Mouse (Mus musculus): ENCODE results near the gene Chit1. TPM values are rescaled to one million over a fixed set of nuclear protein-coding genes. Genes with fewer than 3 reads are reported as not detected.

Gene Chit1
- polyA plus RNA-seq, 1 experiment from 2014 or later: 0.58 TPM

- WGBS: 55% methylated on average over 3 of the region's 3 CpGs
- Histone ChIP-seq H3K27ac (peak overlapping the region; percentile 89), H3K4me3 (replicated peaks; ENCODE audit: low read depth, low read length) (no peak overlapping the region), H3K4me1 (replicated peaks; ENCODE audit: insufficient read depth, low read length) (peaks cover 38% of the 10 kb centered on the region), H3K9me3 (replicated peaks; ENCODE audit: low read length) (no peaks in the 10 kb centered on the region), H3K4me2 (ENCODE audit: low read length) (no peak overlapping the region), H3K27me3 (ENCODE audit: insufficient read depth, low read length) (no peaks in the 10 kb centered on the region), H3K36me3 (ENCODE audit: insufficient read depth, low read length) (no peaks in the 10 kb centered on the region), H3K9ac (ENCODE audit: low read depth, low read length) (no peak overlapping the region)
- DNase-seq (ENCODE audit: low spot score) (no peak), ATAC-seq (replicated peaks; ENCODE audit: low FRiP score, low read depth) (no peak)
- TF ChIP-seq CTCF (IDR thresholded peaks at IDR 0.05; ENCODE audit: low read depth): no peak
Observed at GRCm38 (mm10) chr1:134091851-134092250, 19.2 kb upstream of the Chit1 start.

GRCm38 (mm10) chr1:134092368-134092767, 18.7 kb upstream of the Chit1 start:
- no peak for TF ChIP-seq CTCF (IDR thresholded peaks at IDR 0.05; ENCODE audit: low read depth)
- no peak for DNase-seq (ENCODE audit: low spot score)
- WGBS: 28% methylated on average over 6 of the region's 6 CpGs
- Histone ChIP-seq H3K27me3 (ENCODE audit: insufficient read depth, low read length) (no peaks in the 10 kb centered on the region), H3K36me3 (ENCODE audit: insufficient read depth, low read length) (no peaks in the 10 kb centered on the region), H3K4me2 (ENCODE audit: low read length) (peak overlapping the region; percentile 84; the same call in 1 of the 2 replicates), H3K4me3 (replicated peaks; ENCODE audit: low read depth, low read length) (no peak overlapping the region), H3K27ac (peak overlapping the region; percentile 89), H3K9ac (ENCODE audit: low read depth, low read length) (no peak overlapping the region), H3K4me1 (replicated peaks; ENCODE audit: insufficient read depth, low read length) (peaks cover 38% of the 10 kb centered on the region), H3K9me3 (replicated peaks; ENCODE audit: low read length) (no peaks in the 10 kb centered on the region)
- ATAC-seq (replicated peaks; ENCODE audit: low FRiP score, low read depth): no peak

- H3K36me3 ChIP-seq (ENCODE audit: insufficient read depth, low read length): no peaks in the 10 kb centered on the region
- H3K4me1 ChIP-seq (replicated peaks; ENCODE audit: insufficient read depth, low read length): peaks cover 44% of the 10 kb centered on the region
- 2% methylated on average over 43 of the region's 43 CpGs for WGBS
Observed at GRCm38 (mm10) chr1:134092852-134093770, 17.9 kb upstream of the Chit1 start.

GRCm38 (mm10) chr1:134093771-134094526, 17.1 kb upstream of the Chit1 start:
- H3K9ac ChIP-seq (ENCODE audit: low read depth, low read length): no peak overlapping the region
- ATAC-seq (replicated peaks; ENCODE audit: low FRiP score, low read depth): no peak
- 62% methylated on average over 13 of the region's 13 CpGs for WGBS
- H3K4me3 ChIP-seq (replicated peaks; ENCODE audit: low read depth, low read length): no peak overlapping the region
- peaks cover 52% of the 10 kb centered on the region for H3K4me1 ChIP-seq (replicated peaks; ENCODE audit: insufficient read depth, low read length)
- H3K9me3 ChIP-seq (replicated peaks; ENCODE audit: low read length): no peaks in the 10 kb centered on the region
- peak overlapping the region; percentile 89 for H3K27ac ChIP-seq
- no peak for DNase-seq (ENCODE audit: low spot score)
- no peaks in the 10 kb centered on the region for H3K36me3 ChIP-seq (ENCODE audit: insufficient read depth, low read length)
- H3K27me3 ChIP-seq (ENCODE audit: insufficient read depth, low read length): no peaks in the 10 kb centered on the region
- H3K4me2 ChIP-seq (ENCODE audit: low read length): peak overlapping the region; percentile 84
- no peak for TF ChIP-seq CTCF (IDR thresholded peaks at IDR 0.05; ENCODE audit: low read depth)

More at GRCm38 (mm10) chr1:134092852-134093770, 17.9 kb upstream of the Chit1 start:
- H3K9ac ChIP-seq (ENCODE audit: low read depth, low read length): peak overlapping the region; percentile 63
- H3K9me3 ChIP-seq (replicated peaks; ENCODE audit: low read length): no peaks in the 10 kb centered on the region
- DNase-seq (ENCODE audit: low spot score) (peak; percentile 97), ATAC-seq (replicated peaks; ENCODE audit: low FRiP score, low read depth) (peak; percentile 94)
- H3K4me2 ChIP-seq (ENCODE audit: low read length): peak overlapping the region; percentile 84
- H3K27me3 ChIP-seq (ENCODE audit: insufficient read depth, low read length): no peaks in the 10 kb centered on the region
- no peak for TF ChIP-seq CTCF (IDR thresholded peaks at IDR 0.05; ENCODE audit: low read depth)
- H3K27ac ChIP-seq: peak overlapping the region; percentile 89
- H3K4me3 ChIP-seq (replicated peaks; ENCODE audit: low read depth, low read length): peak overlapping the region; percentile 36

GRCm38 (mm10) chr1:134095033-134095612, 15.9 kb upstream of the Chit1 start:
- ATAC-seq (replicated peaks; ENCODE audit: low FRiP score, low read depth) (no peak), DNase-seq (ENCODE audit: low spot score) (no peak)
- Histone ChIP-seq H3K9me3 (replicated peaks; ENCODE audit: low read length) (no peaks in the 10 kb centered on the region), H3K27ac (no peak overlapping the region), H3K4me2 (ENCODE audit: low read length) (no peak overlapping the region), H3K36me3 (ENCODE audit: insufficient read depth, low read length) (no peaks in the 10 kb centered on the region), H3K4me1 (replicated peaks; ENCODE audit: insufficient read depth, low read length) (peaks cover 60% of the 10 kb centered on the region), H3K9ac (ENCODE audit: low read depth, low read length) (0 out of 2 replicates have a peak overlapping the region, but pooled peaks have one; percentile 13), H3K4me3 (replicated peaks; ENCODE audit: low read depth, low read length) (no peak overlapping the region), H3K27me3 (ENCODE audit: insufficient read depth, low read length) (no peaks in the 10 kb centered on the region)
- no peak for TF ChIP-seq CTCF (IDR thresholded peaks at IDR 0.05; ENCODE audit: low read depth)
- 70% methylated on average over 7 of the region's 7 CpGs for WGBS

- no peaks in the 10 kb centered on the region for H3K36me3 ChIP-seq (ENCODE audit: insufficient read depth, low read length)
- no peaks in the 10 kb centered on the region for H3K27me3 ChIP-seq (ENCODE audit: insufficient read depth, low read length)
- ATAC-seq (replicated peaks; ENCODE audit: low FRiP score, low read depth): no peak
- H3K4me1 ChIP-seq (replicated peaks; ENCODE audit: insufficient read depth, low read length): peaks cover 66% of the 10 kb centered on the region
- TF ChIP-seq CTCF (IDR thresholded peaks at IDR 0.05; ENCODE audit: low read depth): no peak
- no peak for DNase-seq (ENCODE audit: low spot score)
- H3K9ac ChIP-seq (ENCODE audit: low read depth, low read length): no peak overlapping the region
- H3K4me3 ChIP-seq (replicated peaks; ENCODE audit: low read depth, low read length): no peak overlapping the region
- WGBS: 80% methylated on average over 4 of the region's 4 CpGs
- H3K4me2 ChIP-seq (ENCODE audit: low read length): no peak overlapping the region
- 0 out of 2 replicates have a peak overlapping the region, but pooled peaks have one; percentile 32 for H3K27ac ChIP-seq
- H3K9me3 ChIP-seq (replicated peaks; ENCODE audit: low read length): no peaks in the 10 kb centered on the region
Observed at GRCm38 (mm10) chr1:134095721-134096120, 15.3 kb upstream of the Chit1 start.

All from kidney, postnatal 0 days (tissue).